Mouse (Mus musculus) lung, embryonic 15.5 days (tissue): ENCODE results near the gene Zfp408. TPM values are rescaled to one million over a fixed set of nuclear protein-coding genes. Genes with fewer than 3 reads are reported as not detected.

Experiments
- polyA plus RNA-seq: library from polyadenylated mRNA; unstranded; fragments of >200 nt; fragmentation: Nextera tagmentation; extraction: Ambion mirVana; gene quantifications from 2 replicates; pipeline ENCODE4 v1.2.1, GENCODE M21; 2015

Gene Zfp408
- polyA plus RNA-seq, 1 experiment from 2014 or later = 11.1 TPM

Other genes with a start within 250 kb of the Zfp408 start
- gene 1110051M20Rik, start 205.1 kb downstream of the Zfp408 start, polyA plus RNA-seq = 66.8 and 68.4 TPM in 2 replicates
- gene Lrp4, start 192.3 kb downstream of the Zfp408 start, polyA plus RNA-seq = 10.0 and 11.4 TPM in 2 replicates
- gene Ckap5, start 123.0 kb downstream of the Zfp408 start, polyA plus RNA-seq = 102 and 105 TPM in 2 replicates
- gene F2, start 13.4 kb downstream of the Zfp408 start, polyA plus RNA-seq = 0.66 and 2.5 TPM in 2 replicates
- 134 and 142 TPM in 2 replicates for gene Arhgap1, start 69 bp upstream of the Zfp408 start, polyA plus RNA-seq
- 22.4 and 22.8 TPM in 2 replicates for gene Atg13, start 60.8 kb upstream of the Zfp408 start, polyA plus RNA-seq
- 17.1 and 17.9 TPM in 2 replicates for gene Harbi1, start 61.1 kb upstream of the Zfp408 start, polyA plus RNA-seq
- gene Ambra1, start 80.3 kb upstream of the Zfp408 start, polyA plus RNA-seq = 14.3 and 16.4 TPM in 2 replicates